Mouse (Mus musculus) cerebellum, adult 2 months (tissue): ENCODE measurements around the gene Nuak1.

Source experiments
- CTCF ChIP-seq: fragments of 200-500 bp; IDR thresholded peaks from 2 replicates; pipeline ENCODE4 v1.5.1; 2011; ENCODE audit warnings: low read depth, mild to moderate bottlenecking, control low read depth, low read length, moderate library complexity, borderline replicate concordance; ENCODE audit not compliant: insufficient read depth
- POLR2A ChIP-seq: fragments of 200-500 bp; IDR thresholded peaks from 2 replicates; pipeline ENCODE4 v1.6.1; 2011; ENCODE audit warnings: low read length, control low read depth, borderline replicate concordance; ENCODE audit not compliant: insufficient read depth

GRCm38 (mm10) chr10:84389707-84390106 lies 50.7 kb downstream of the Nuak1 start:
- TF ChIP-seq CTCF (no peak), POLR2A (no peak)
